Mouse (Mus musculus) right cerebral cortex, adult 2 months (tissue): ENCODE measurements around the gene Mbnl2.
"Not testable (repeated sequence)": the region's sequence is repeated elsewhere in the genome, so short reads cannot be mapped to it uniquely, and the experiment has no call there.

Source experiments
- DNase-seq, 2 experiments: peaks; one replicate each; pipeline ENCODE4 v3.0.0; 2021 to 2022; ENCODE audit warnings: low spot score in 2 of 2

Mbnl2 gene

DNA sequence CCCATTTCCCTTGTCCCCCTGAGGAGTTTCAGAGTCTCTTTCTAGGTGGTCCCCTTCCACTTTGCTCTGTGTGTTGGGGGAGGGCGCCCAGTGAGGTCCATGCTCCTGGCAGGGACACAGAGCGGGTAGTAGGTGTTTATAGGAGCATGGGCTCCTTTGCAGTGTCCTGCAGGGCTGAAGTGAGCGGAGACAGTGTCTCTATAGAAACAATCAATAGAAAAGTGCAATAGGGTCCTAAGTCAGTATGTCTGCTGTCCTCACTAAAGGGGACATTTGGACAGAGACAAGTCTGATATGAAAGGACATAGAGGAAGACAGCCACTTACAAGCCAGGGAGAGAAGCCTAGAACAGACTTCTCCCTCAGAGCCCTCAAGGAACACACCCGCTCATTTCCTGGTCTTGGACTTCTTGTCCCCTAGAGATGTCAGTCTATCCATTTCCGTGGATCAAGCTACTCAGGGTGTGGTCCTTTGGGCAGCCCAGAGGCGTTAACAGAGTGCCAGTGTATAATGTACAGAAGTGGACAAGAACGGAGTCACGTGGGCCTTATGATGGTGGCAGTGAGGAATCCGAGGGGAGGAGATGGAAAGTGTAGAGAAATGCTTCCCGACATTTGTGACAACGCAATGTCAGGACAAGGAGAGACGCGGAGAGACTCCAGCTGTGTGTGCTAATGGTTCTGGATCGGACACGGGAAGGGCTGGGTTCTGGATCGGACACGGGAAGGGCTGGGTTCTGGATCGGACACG lies 82.0 kb downstream of the Mbnl2 start:
- DNase-seq = no peak

DNA sequence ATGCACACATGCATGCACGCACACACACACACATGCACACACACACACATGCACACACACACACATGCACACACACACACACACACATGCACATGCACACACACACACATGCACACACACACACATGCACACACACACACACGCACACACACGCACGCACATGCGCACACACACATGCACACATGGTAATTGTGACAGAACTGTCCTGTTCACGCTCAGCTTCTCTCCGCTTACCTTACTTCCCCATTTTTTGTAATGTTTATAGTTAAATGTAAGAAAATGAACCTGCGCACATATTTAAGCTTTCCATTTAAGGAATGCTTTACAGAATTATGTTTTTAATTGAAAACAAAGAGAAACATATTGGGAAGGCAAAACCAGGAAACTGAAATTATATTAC lies 84.1 kb downstream of the Mbnl2 start:
- not testable (repeated sequence) for DNase-seq

DNA sequence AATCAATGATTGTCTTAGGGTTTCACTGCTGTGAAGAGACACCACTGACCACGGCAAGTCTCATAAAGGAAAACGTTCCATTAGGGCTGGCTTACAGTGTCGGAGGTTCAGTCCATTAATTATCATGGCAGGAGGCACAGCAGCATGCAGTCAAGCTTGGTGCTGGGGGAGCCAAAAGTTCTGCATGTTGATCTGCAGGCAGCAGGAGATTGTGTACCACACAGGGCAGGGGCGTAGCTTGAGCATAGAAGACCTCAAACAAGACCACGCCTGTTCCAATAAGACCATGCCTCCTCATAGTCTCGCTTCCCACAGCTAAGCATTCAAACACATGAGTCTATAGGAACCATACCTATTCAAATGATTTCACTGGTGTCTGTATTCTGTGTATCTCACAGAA lies 85.7 kb downstream of the Mbnl2 start:
- DNase-seq = no peak

GRCm38 (mm10) chr14:120362409-120362992 lies 87.0 kb downstream of the Mbnl2 start:
- DNase-seq = no peak

GRCm38 (mm10) chr14:120363090-120363818 lies 87.8 kb downstream of the Mbnl2 start:
- no peak for DNase-seq

DNA sequence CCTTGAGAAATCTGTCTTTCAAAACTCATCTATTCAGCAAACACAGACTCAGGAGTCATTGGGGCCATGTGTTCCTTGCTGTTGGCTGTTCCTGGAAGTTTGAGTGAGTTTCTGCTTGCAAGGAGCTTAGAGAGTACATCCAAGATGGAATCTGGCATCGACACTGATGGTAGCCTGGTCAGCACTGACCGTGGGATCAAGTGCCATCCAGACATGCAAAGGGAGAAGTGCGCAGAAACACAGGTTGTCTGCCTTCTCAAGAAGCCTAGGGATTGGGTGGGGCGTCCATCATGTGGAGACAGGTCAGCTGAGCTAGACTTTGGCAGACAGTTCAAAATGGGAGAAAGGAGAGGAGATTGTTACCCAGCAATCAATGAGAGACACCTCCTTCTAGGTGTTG lies 89.6 kb downstream of the Mbnl2 start:
- DNase-seq = no peak

- DNase-seq = no peak
Observed at GRCm38 (mm10) chr14:120366962-120367361, 91.5 kb downstream of the Mbnl2 start.

- DNase-seq = no peak
Observed at GRCm38 (mm10) chr14:120367589-120367988, 92.1 kb downstream of the Mbnl2 start.

GRCm38 (mm10) chr14:120368456-120368855 lies 93.0 kb downstream of the Mbnl2 start:
- DNase-seq = no peak

- no peak for DNase-seq
Observed at GRCm38 (mm10) chr14:120368914-120369391, 93.5 kb downstream of the Mbnl2 start.

GRCm38 (mm10) chr14:120370044-120370443 lies 94.6 kb downstream of the Mbnl2 start:
- DNase-seq = no peak

- no peak for DNase-seq
Observed at GRCm38 (mm10) chr14:120370631-120371030, 95.2 kb downstream of the Mbnl2 start.

DNA sequence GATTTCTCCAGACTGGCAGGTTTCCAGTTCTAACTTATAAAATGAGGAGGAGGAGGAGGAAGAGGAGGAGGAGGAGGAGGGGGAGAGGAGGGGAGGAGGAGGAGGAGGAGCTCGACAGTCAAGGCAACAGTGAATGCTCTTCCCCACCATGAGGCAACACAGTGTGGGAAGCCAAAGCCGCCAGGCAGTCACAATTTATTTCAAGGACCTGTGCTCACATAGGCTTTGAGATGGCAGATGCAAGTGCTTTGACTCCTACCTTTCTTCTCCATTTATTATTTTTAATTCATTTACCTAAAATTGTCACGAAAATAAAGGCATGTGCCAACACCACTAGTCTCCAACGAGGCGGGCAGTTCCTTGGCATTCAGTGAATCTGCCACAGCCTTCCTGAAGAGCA lies 95.7 kb downstream of the Mbnl2 start:
- peak in 1 of 2 experiments; percentile 51 for DNase-seq

GRCm38 (mm10) chr14:120373026-120374024 lies 97.9 kb downstream of the Mbnl2 start:
- DNase-seq = peak; percentile 59 to 60

GRCm38 (mm10) chr14:120374786-120375185 lies 99.3 kb downstream of the Mbnl2 start:
- peak; percentile 70 to 73 for DNase-seq

DNA sequence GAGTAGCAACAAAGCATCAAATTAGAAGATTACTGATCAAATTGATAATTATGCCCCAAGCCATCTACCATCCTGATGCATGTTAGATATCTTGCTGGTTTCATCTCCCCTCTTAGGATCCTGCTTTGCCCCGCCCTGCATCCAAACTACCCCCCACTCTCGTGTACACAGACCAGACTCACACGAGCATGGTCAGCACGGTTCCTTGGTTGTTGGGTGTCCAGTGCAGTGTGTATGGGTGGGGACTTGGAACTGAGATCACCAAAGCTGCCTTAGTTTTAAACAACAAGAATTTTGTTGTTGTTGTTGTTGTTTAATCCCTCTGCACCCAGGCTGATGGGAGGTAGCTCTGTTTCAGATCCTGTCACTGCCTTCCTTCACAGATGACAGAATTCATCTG lies 101.7 kb downstream of the Mbnl2 start:
- DNase-seq = no peak

GRCm38 (mm10) chr14:120378002-120378401 lies 102.5 kb downstream of the Mbnl2 start:
- no peak for DNase-seq

- no peak for DNase-seq
Observed at GRCm38 (mm10) chr14:120379716-120380115, 104.2 kb downstream of the Mbnl2 start.

DNA sequence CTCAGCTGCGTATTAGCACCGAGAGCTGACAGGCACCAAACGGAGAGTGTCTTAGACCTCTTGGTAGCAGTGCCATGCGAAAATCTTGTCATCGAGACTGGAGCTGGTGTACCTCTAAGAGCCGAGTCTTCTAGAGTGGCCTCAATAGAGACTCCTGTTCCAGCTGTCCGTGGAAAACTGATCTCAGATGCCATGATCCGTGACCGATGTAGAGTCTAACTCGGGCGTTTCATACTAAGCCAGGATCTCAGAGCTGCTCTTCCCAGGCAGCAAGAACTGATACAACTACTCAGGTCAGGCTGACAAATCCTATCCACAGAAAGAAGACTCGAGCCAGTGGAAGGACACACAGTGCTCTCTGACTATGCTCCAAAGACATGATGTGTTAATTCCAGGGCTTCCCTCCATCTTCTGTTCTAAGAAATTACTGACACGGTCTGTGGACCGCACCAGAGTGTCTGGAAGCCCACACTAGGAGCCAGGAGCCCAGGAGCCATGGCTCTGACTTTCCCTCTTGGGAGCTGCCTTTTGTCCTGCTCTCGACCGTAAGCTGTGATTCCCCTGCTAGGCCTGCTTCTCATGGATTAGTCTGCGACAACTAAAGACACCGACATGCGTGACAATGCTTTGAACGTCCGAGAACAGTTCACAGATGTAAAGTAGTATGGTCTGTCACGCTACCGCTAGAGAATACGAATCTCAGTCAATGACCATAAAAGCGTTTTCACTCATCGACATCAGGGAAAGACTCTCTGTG lies 106.1 kb downstream of the Mbnl2 start:
- no peak for DNase-seq

- no peak for DNase-seq
Observed at GRCm38 (mm10) chr14:120382179-120382578, 106.7 kb downstream of the Mbnl2 start.
